Mouse (Mus musculus) bone marrow macrophage, adult 2 months (primary cell): ENCODE data around the gene Strn3.

Source experiments
- CTCF ChIP-seq: IDR thresholded peaks from 2 replicates; pipeline ENCODE4 v1.5.1; 2012; ENCODE audit warnings: low read depth, mild to moderate bottlenecking, low read length, moderate library complexity
- POLR2A ChIP-seq: IDR thresholded peaks from 2 replicates; pipeline ENCODE4 v1.6.1; 2012; ENCODE audit warnings: mild to moderate bottlenecking, low read depth, low read length, borderline replicate concordance

DNA sequence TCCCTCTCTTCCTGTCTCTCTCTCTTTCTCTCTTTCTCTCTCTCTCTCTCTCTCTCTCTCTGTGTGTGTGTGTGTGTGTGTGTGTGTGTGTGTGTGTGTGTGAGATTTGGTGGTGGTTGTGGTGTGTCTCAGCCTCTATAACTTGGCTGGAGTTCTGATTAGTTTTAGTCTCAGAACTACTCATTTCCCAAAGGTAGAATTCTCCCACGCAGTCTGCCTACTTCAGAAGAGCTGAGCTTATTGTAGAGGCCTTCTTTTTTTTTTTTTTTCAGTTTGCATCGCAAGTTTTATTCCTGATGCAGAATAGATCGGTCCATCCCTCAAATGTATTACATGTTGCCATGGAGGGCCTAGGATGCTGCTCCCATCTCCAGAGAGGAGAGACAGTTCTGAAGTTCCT, 18.0 kb upstream of the Strn3 start:
- TF ChIP-seq CTCF (no peak), POLR2A (no peak)
